Mouse (Mus musculus) olfactory bulb, adult 2 months (tissue): ENCODE results near the gene RPS10-NUDT3.

Source experiments
- CTCF ChIP-seq: fragments of 200-500 bp; IDR thresholded peaks from 2 replicates; pipeline ENCODE4 v1.5.1; 2012; ENCODE audit warnings: low read depth, mild to moderate bottlenecking, low read length, moderate library complexity; ENCODE audit not compliant: insufficient read depth
- POLR2A ChIP-seq: fragments of 200-500 bp; IDR thresholded peaks from 2 replicates; pipeline ENCODE4 v1.6.1; 2012; ENCODE audit warnings: mild to moderate bottlenecking, low read depth, low read length, moderate library complexity; ENCODE audit not compliant: insufficient read depth

GRCm38 (mm10) chr17:27587252-27587651 lies 47.8 kb downstream of the RPS10-NUDT3 start:
- no peak for TF ChIP-seq CTCF
- no peak for TF ChIP-seq POLR2A
